Mouse (Mus musculus): ENCODE data around the gene Wnk2. TPM values are rescaled to one million over a fixed set of nuclear protein-coding genes. Genes with fewer than 3 reads are reported as not detected.

The Wnk2 gene
- polyA plus RNA-seq, 1 experiment: not detected

- Histone ChIP-seq H3K79me2 (ENCODE audit: control insufficient read depth, insufficient read depth) (no peaks in the 10 kb centered on the region), H3K4me3 (ENCODE audit: insufficient read depth, poor library complexity, severe bottlenecking) (no peak overlapping the region), H3K79me3 (ENCODE audit: low read depth) (no peaks in the 10 kb centered on the region), H3K27me3 (ENCODE audit: control insufficient read depth, insufficient read depth, insufficient read length) (peaks cover 35% of the 10 kb centered on the region), H3K36me3 (ENCODE audit: control insufficient read depth, insufficient read depth) (no peaks in the 10 kb centered on the region), H3ac (ENCODE audit: control insufficient read depth, insufficient read length, low read depth) (no peak overlapping the region)
- TF ChIP-seq MYOD1 (IDR thresholded peaks at IDR 0.05; ENCODE audit: control insufficient read depth, insufficient read length, low read depth) (no peak), CTCF (IDR thresholded peaks at IDR 0.05; ENCODE audit: control insufficient read depth, insufficient read depth, insufficient read length) (no peak), FOSL1 (IDR thresholded peaks at IDR 0.05; ENCODE audit: insufficient read depth, low read length, poor library complexity, severe bottlenecking) (no peak), MYOG (IDR thresholded peaks at IDR 0.05; ENCODE audit: control insufficient read depth, extremely low read depth, insufficient read length) (no peak), USF1 (IDR thresholded peaks at IDR 0.05; ENCODE audit: low read depth) (no peak), MAX (IDR thresholded peaks at IDR 0.05) (no peak), CEBPB (IDR thresholded peaks at IDR 0.05; ENCODE audit: low read depth) (no peak)
These were observed 25.7 kb downstream of the Wnk2 start for GRCm38 (mm10) chr13:49122106-49122505.

GRCm38 (mm10) chr13:49117563-49117962 is 30.3 kb downstream of the Wnk2 start:
- Histone ChIP-seq H3K79me3 (ENCODE audit: low read depth) (no peaks in the 10 kb centered on the region), H3ac (ENCODE audit: control insufficient read depth, insufficient read length, low read depth) (no peak overlapping the region), H3K36me3 (ENCODE audit: control insufficient read depth, insufficient read depth) (no peaks in the 10 kb centered on the region), H3K27me3 (ENCODE audit: control insufficient read depth, insufficient read depth, insufficient read length) (peaks cover 33% of the 10 kb centered on the region), H3K79me2 (ENCODE audit: control insufficient read depth, insufficient read depth) (no peaks in the 10 kb centered on the region), H3K4me3 (ENCODE audit: insufficient read depth, poor library complexity, severe bottlenecking) (no peak overlapping the region)
- no peak for TF ChIP-seq FOSL1 (IDR thresholded peaks at IDR 0.05; ENCODE audit: insufficient read depth, low read length, poor library complexity, severe bottlenecking)
- TF ChIP-seq CTCF (IDR thresholded peaks at IDR 0.05; ENCODE audit: control insufficient read depth, insufficient read depth, insufficient read length): no peak

- Histone ChIP-seq H3K79me3 (ENCODE audit: low read depth) (no peaks in the 10 kb centered on the region), H3K27me3 (ENCODE audit: control insufficient read depth, insufficient read depth, insufficient read length) (peaks cover 36% of the 10 kb centered on the region), H3K36me3 (ENCODE audit: control insufficient read depth, insufficient read depth) (no peaks in the 10 kb centered on the region), H3ac (ENCODE audit: control insufficient read depth, insufficient read length, low read depth) (no peak overlapping the region), H3K4me3 (ENCODE audit: insufficient read depth, poor library complexity, severe bottlenecking) (no peak overlapping the region), H3K79me2 (ENCODE audit: control insufficient read depth, insufficient read depth) (no peaks in the 10 kb centered on the region)
- TF ChIP-seq MYOD1 (IDR thresholded peaks at IDR 0.05; ENCODE audit: control insufficient read depth, insufficient read length, low read depth) (no peak), CTCF (IDR thresholded peaks at IDR 0.05; ENCODE audit: control insufficient read depth, insufficient read depth, insufficient read length) (no peak), USF1 (IDR thresholded peaks at IDR 0.05; ENCODE audit: low read depth) (no peak), MAX (IDR thresholded peaks at IDR 0.05) (no peak), FOSL1 (IDR thresholded peaks at IDR 0.05; ENCODE audit: insufficient read depth, low read length, poor library complexity, severe bottlenecking) (no peak), CEBPB (IDR thresholded peaks at IDR 0.05; ENCODE audit: low read depth) (no peak), MYOG (IDR thresholded peaks at IDR 0.05; ENCODE audit: control insufficient read depth, extremely low read depth, insufficient read length) (no peak)
These were observed 32.9 kb downstream of the Wnk2 start for GRCm38 (mm10) chr13:49114921-49115320.

- peaks cover 44% of the 10 kb centered on the region for H3K27me3 ChIP-seq (ENCODE audit: control insufficient read depth, insufficient read depth, insufficient read length)
- H3K36me3 ChIP-seq (ENCODE audit: control insufficient read depth, insufficient read depth): no peaks in the 10 kb centered on the region
- TF ChIP-seq MYOD1 (IDR thresholded peaks at IDR 0.05; ENCODE audit: control insufficient read depth, insufficient read length, low read depth): no peak
- TF ChIP-seq FOSL1 (IDR thresholded peaks at IDR 0.05; ENCODE audit: insufficient read depth, low read length, poor library complexity, severe bottlenecking): no peak
- no peak for TF ChIP-seq USF1 (IDR thresholded peaks at IDR 0.05; ENCODE audit: low read depth)
- TF ChIP-seq MYOG (IDR thresholded peaks at IDR 0.05; ENCODE audit: control insufficient read depth, extremely low read depth, insufficient read length): no peak
- TF ChIP-seq MAX (IDR thresholded peaks at IDR 0.05): no peak
- no peak for TF ChIP-seq CTCF (IDR thresholded peaks at IDR 0.05; ENCODE audit: control insufficient read depth, insufficient read depth, insufficient read length)
- no peak overlapping the region for H3ac ChIP-seq (ENCODE audit: control insufficient read depth, insufficient read length, low read depth)
- no peak overlapping the region for H3K4me3 ChIP-seq (ENCODE audit: insufficient read depth, poor library complexity, severe bottlenecking)
- H3K79me2 ChIP-seq (ENCODE audit: control insufficient read depth, insufficient read depth): no peaks in the 10 kb centered on the region
- no peaks in the 10 kb centered on the region for H3K79me3 ChIP-seq (ENCODE audit: low read depth)
These were observed 33.7 kb downstream of the Wnk2 start for GRCm38 (mm10) chr13:49114116-49114515.

- H3K4me3 ChIP-seq (ENCODE audit: insufficient read depth, poor library complexity, severe bottlenecking): no peak overlapping the region
- H3K79me3 ChIP-seq (ENCODE audit: low read depth): no peaks in the 10 kb centered on the region
- H3ac ChIP-seq (ENCODE audit: control insufficient read depth, insufficient read length, low read depth): no peak overlapping the region
- H3K36me3 ChIP-seq (ENCODE audit: control insufficient read depth, insufficient read depth): no peaks in the 10 kb centered on the region
- TF ChIP-seq MAX (IDR thresholded peaks at IDR 0.05) (no peak), MYOD1 (IDR thresholded peaks at IDR 0.05; ENCODE audit: control insufficient read depth, insufficient read length, low read depth) (no peak), MYOG (IDR thresholded peaks at IDR 0.05; ENCODE audit: control insufficient read depth, extremely low read depth, insufficient read length) (no peak), CTCF (IDR thresholded peaks at IDR 0.05; ENCODE audit: control insufficient read depth, insufficient read depth, insufficient read length) (no peak), CEBPB (IDR thresholded peaks at IDR 0.05; ENCODE audit: low read depth) (no peak), FOSL1 (IDR thresholded peaks at IDR 0.05; ENCODE audit: insufficient read depth, low read length, poor library complexity, severe bottlenecking) (no peak), USF1 (IDR thresholded peaks at IDR 0.05; ENCODE audit: low read depth) (no peak)
- no peaks in the 10 kb centered on the region for H3K79me2 ChIP-seq (ENCODE audit: control insufficient read depth, insufficient read depth)
- H3K27me3 ChIP-seq (ENCODE audit: control insufficient read depth, insufficient read depth, insufficient read length): peaks cover 45% of the 10 kb centered on the region
These were observed 34.5 kb downstream of the Wnk2 start for GRCm38 (mm10) chr13:49113345-49113744.

- TF ChIP-seq MYOG (IDR thresholded peaks at IDR 0.05; ENCODE audit: control insufficient read depth, extremely low read depth, insufficient read length): no peak
- no peak for TF ChIP-seq MAX (IDR thresholded peaks at IDR 0.05)
- no peak for TF ChIP-seq FOSL1 (IDR thresholded peaks at IDR 0.05; ENCODE audit: insufficient read depth, low read length, poor library complexity, severe bottlenecking)
- TF ChIP-seq CTCF (IDR thresholded peaks at IDR 0.05; ENCODE audit: control insufficient read depth, insufficient read depth, insufficient read length): no peak
- TF ChIP-seq USF1 (IDR thresholded peaks at IDR 0.05; ENCODE audit: low read depth): no peak
- TF ChIP-seq MYOD1 (IDR thresholded peaks at IDR 0.05; ENCODE audit: control insufficient read depth, insufficient read length, low read depth): no peak
- TF ChIP-seq CEBPB (IDR thresholded peaks at IDR 0.05; ENCODE audit: low read depth): no peak
- H3K36me3 ChIP-seq (ENCODE audit: control insufficient read depth, insufficient read depth): no peaks in the 10 kb centered on the region
- H3K27me3 ChIP-seq (ENCODE audit: control insufficient read depth, insufficient read depth, insufficient read length): peaks cover 45% of the 10 kb centered on the region
- H3K4me3 ChIP-seq (ENCODE audit: insufficient read depth, poor library complexity, severe bottlenecking): no peak overlapping the region
- no peak overlapping the region for H3ac ChIP-seq (ENCODE audit: control insufficient read depth, insufficient read length, low read depth)
- H3K79me3 ChIP-seq (ENCODE audit: low read depth): no peaks in the 10 kb centered on the region
- no peaks in the 10 kb centered on the region for H3K79me2 ChIP-seq (ENCODE audit: control insufficient read depth, insufficient read depth)
These were observed 35.2 kb downstream of the Wnk2 start for GRCm38 (mm10) chr13:49112652-49113051.
